Mouse (Mus musculus): Measurements from ENCODE around the gene Nupl1. TPM values are rescaled to one million over a fixed set of nuclear protein-coding genes. Genes with fewer than 3 reads are reported as not detected.

Nupl1 gene
- total and polyA plus RNA-seq, 3 experiments = not detected

GRCm38 (mm10) chr14:60295531-60295930 is 44.3 kb upstream of the Nupl1 start:
- Histone ChIP-seq H3K79me2 (replicated peaks; ENCODE audit: control insufficient read depth, extremely low read depth, insufficient read depth, poor library complexity, severe bottlenecking) (no peaks in the 10 kb centered on the region), H3K4me3 (replicated peaks in 1 of 3; ENCODE audit: low read depth in 2 of 3, low read length in 2 of 3, poor library complexity in 1 of 3) (no peak overlapping the region), H3K9ac (ENCODE audit: insufficient read depth, low read depth) (no peak overlapping the region), H3K4me2 (ENCODE audit: insufficient read depth, low read depth, poor library complexity, severe bottlenecking) (no peak overlapping the region), H3K9me3 (replicated peaks; ENCODE audit: low read length) (no peaks in the 10 kb centered on the region), H3K27ac (ENCODE audit: insufficient read depth, low read depth) (no peak overlapping the region), H3K27me3 (replicated peaks) (no peaks in the 10 kb centered on the region), H3K4me1 (ENCODE audit: control insufficient read depth in 1 of 2, insufficient read depth in 2 of 2) (no peaks in the 10 kb centered on the region), H3K36me3 (replicated peaks in 1 of 2; ENCODE audit: control insufficient read depth in 1 of 2, insufficient read depth in 1 of 2, low read length in 1 of 2) (peaks cover 35 to 67% of the 10 kb centered on the region in 2 experiments)
- in situ Hi-C loops (cut with MboI; ENCODE audit: low pct_ligation_motif_present, low pct_unique_long_range_greater_than_20kb, low sequenced_read_pairs) = no loop called here
- no peak for DNase-seq (ENCODE audit: extremely low read depth)
- dilution Hi-C loops (cut with MboI; ENCODE audit: extremely low pct_ligation_motif_present, extremely low pct_unique_long_range_greater_than_20kb, low sequenced_read_pairs) = no loop called here
- no peak for TF ChIP-seq PAX5 (IDR thresholded peaks at IDR 0.05; ENCODE audit: low read length)
- no peak for TF ChIP-seq KAT2A (IDR thresholded peaks at IDR 0.05; ENCODE audit: insufficient replicate concordance, low read length)
- no peak for TF ChIP-seq RAD21 (IDR thresholded peaks at IDR 0.05; ENCODE audit: low read depth, low read length)
- no peak for TF ChIP-seq ZC3H11A (IDR thresholded peaks at IDR 0.05; ENCODE audit: low read depth, low read length)
- no peak for TF ChIP-seq CTCF (conservative IDR thresholded peaks at IDR 0.05 in 1 of 2, IDR thresholded peaks at IDR 0.05 in 1 of 2; ENCODE audit: low read depth in 2 of 2, low read length in 2 of 2)
- TF ChIP-seq GABPA (IDR thresholded peaks at IDR 0.05; ENCODE audit: insufficient replicate concordance, low read depth, low read length) = no peak
- no peak for TF ChIP-seq ZNF384 (IDR thresholded peaks at IDR 0.05; ENCODE audit: low read depth, low read length)
- TF ChIP-seq JUND (conservative IDR thresholded peaks at IDR 0.05; ENCODE audit: low read depth, low read length) = no peak
- no peak for TF ChIP-seq MAZ (IDR thresholded peaks at IDR 0.05; ENCODE audit: low read depth, low read length)
- no peak for TF ChIP-seq SIN3A (IDR thresholded peaks at IDR 0.05; ENCODE audit: low read length)
- no peak for TF ChIP-seq MEF2A (IDR thresholded peaks at IDR 0.05; ENCODE audit: borderline replicate concordance, low read depth, low read length)

- Histone ChIP-seq H3K27me3 (replicated peaks) (no peaks in the 10 kb centered on the region), H3K4me3 (replicated peaks in 1 of 3; ENCODE audit: low read depth in 2 of 3, low read length in 2 of 3, poor library complexity in 1 of 3) (no peak overlapping the region), H3K4me2 (ENCODE audit: insufficient read depth, low read depth, poor library complexity, severe bottlenecking) (no peak overlapping the region), H3K79me2 (replicated peaks; ENCODE audit: control insufficient read depth, extremely low read depth, insufficient read depth, poor library complexity, severe bottlenecking) (no peaks in the 10 kb centered on the region), H3K36me3 (replicated peaks in 1 of 2; ENCODE audit: control insufficient read depth in 1 of 2, insufficient read depth in 1 of 2, low read length in 1 of 2) (peaks cover 30 to 57% of the 10 kb centered on the region in 2 experiments), H3K4me1 (ENCODE audit: control insufficient read depth in 1 of 2, insufficient read depth in 2 of 2) (peaks cover 0 to 5% of the 10 kb centered on the region in 2 experiments; a peak in 1 of 4 replicates), H3K27ac (ENCODE audit: insufficient read depth, low read depth) (no peak overlapping the region), H3K9me3 (replicated peaks; ENCODE audit: low read length) (no peaks in the 10 kb centered on the region), H3K9ac (ENCODE audit: insufficient read depth, low read depth) (no peak overlapping the region)
- in situ Hi-C loops (cut with MboI; ENCODE audit: low pct_ligation_motif_present, low pct_unique_long_range_greater_than_20kb, low sequenced_read_pairs) = no loop called here
- TF ChIP-seq USF2 (conservative IDR thresholded peaks at IDR 0.05; ENCODE audit: low read depth, low read length) (no peak), UBTF (IDR thresholded peaks at IDR 0.05; ENCODE audit: low read depth, low read length) (no peak), KAT2A (IDR thresholded peaks at IDR 0.05; ENCODE audit: insufficient replicate concordance, low read length) (no peak), EP300 (IDR thresholded peaks at IDR 0.05; ENCODE audit: low read length) (no peak), MEF2A (IDR thresholded peaks at IDR 0.05; ENCODE audit: borderline replicate concordance, low read depth, low read length) (no peak), RCOR1 (conservative IDR thresholded peaks at IDR 0.05; ENCODE audit: low read depth, low read length) (no peak), SMC3 (IDR thresholded peaks at IDR 0.05; ENCODE audit: low read depth, low read length) (no peak), ZC3H11A (IDR thresholded peaks at IDR 0.05; ENCODE audit: low read depth, low read length) (no peak), ZMIZ1 (IDR thresholded peaks at IDR 0.05; ENCODE audit: low read depth, low read length) (no peak), ZKSCAN1 (IDR thresholded peaks at IDR 0.05; ENCODE audit: borderline replicate concordance, low read depth, low read length) (no peak), CTCF (conservative IDR thresholded peaks at IDR 0.05 in 1 of 2, IDR thresholded peaks at IDR 0.05 in 1 of 2; ENCODE audit: low read depth in 2 of 2, low read length in 2 of 2) (no peak), HCFC1 (IDR thresholded peaks at IDR 0.05; ENCODE audit: low read depth, low read length) (no peak), JUND (conservative IDR thresholded peaks at IDR 0.05; ENCODE audit: low read depth, low read length) (no peak), MAZ (IDR thresholded peaks at IDR 0.05; ENCODE audit: low read depth, low read length) (no peak), NRF1 (IDR thresholded peaks at IDR 0.05; ENCODE audit: low read depth, low read length) (no peak), E2F4 (IDR thresholded peaks at IDR 0.05; ENCODE audit: insufficient replicate concordance, low read depth, low read length) (no peak), JUN (IDR thresholded peaks at IDR 0.05; ENCODE audit: insufficient read depth, low read depth, low read length) (no peak)
- dilution Hi-C loops (cut with MboI; ENCODE audit: extremely low pct_ligation_motif_present, extremely low pct_unique_long_range_greater_than_20kb, low sequenced_read_pairs) = no loop called here
- no peak for DNase-seq (ENCODE audit: extremely low read depth)
Measured at GRCm38 (mm10) chr14:60290363-60290762, 39.1 kb upstream of the Nupl1 start.
